Mouse (Mus musculus) liver, postnatal 0 days (tissue): ENCODE measurements around the gene Fem1b.

Source experiments
- CTCF ChIP-seq: sonication (generic); IDR thresholded peaks from 2 replicates; pipeline ENCODE4 v1.5.1; 2016; ENCODE audit warnings: antibody characterized with exemption, low read depth
- EP300 ChIP-seq: IDR thresholded peaks from 2 replicates; pipeline ENCODE4 v1.6.1; 2016; ENCODE audit warnings: antibody characterized with exemption, low read depth, mild to moderate bottlenecking

DNA sequence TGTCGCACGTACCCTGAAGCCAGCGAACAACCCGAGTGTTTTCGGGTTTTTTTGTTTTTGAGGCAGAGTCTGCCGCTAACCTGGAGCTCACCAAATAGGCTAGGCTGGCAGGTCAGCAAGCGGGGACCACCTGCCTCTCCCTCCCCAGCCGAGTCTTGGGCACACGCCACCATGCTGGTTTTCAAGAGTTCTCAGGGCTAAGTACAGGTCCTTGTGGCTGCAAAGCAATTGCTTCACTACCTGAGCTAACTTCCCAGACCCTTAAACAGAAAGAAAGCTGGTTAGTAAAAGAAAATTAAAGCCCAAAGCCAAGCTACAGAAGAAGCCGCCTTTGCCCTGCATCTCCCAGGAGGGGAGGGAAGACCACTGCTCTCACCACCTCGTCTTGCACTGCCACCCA, 61.4 kb downstream of the Fem1b start:
- TF ChIP-seq CTCF (no peak), EP300 (no peak)
